In genomic region chr12:104939372-104940026, GRCm38 (mm10) we compare ENCODE assay signal across 8 mouse cellular contexts.
A peak's percentile ranks its signal among the peaks of the same experiment; 100 is the strongest.
DNase-seq lines count a peak whose midpoint lies in the region; ATAC-seq lines count a peak whose summit lies in the region.

No protein-coding gene starts in this region.

- no peak overlapping the region for H3K9ac ChIP-seq in heart, embryonic 12.5 days
- H3K9ac ChIP-seq in intestine, embryonic 15.5 days, result no peak overlapping the region

- H3K4me3 ChIP-seq in heart, embryonic 12.5 days, result no peak overlapping the region
- H3K4me3 ChIP-seq in intestine, embryonic 15.5 days (replicated peaks), result no peak overlapping the region
- no peak overlapping the region for H3K4me3 ChIP-seq in midbrain, embryonic 10.5 days

- H3K9me3 ChIP-seq in heart, embryonic 12.5 days (replicated peaks), result peaks cover 5% of the 10 kb centered on the region; the same call in 1 of the 2 replicates
- no peaks in the 10 kb centered on the region for H3K9me3 ChIP-seq in intestine, embryonic 15.5 days
- H3K9me3 ChIP-seq in midbrain, embryonic 10.5 days (replicated peaks), result no peaks in the 10 kb centered on the region

- WGBS in heart, embryonic 12.5 days, result 46% methylated on average over 13 of the region's 13 CpGs
- WGBS in intestine, embryonic 15.5 days, result 31% methylated on average over 13 of the region's 13 CpGs
- WGBS in midbrain, embryonic 10.5 days, result 44% methylated on average over 13 of the region's 13 CpGs

- H3K4me1 ChIP-seq in heart, embryonic 12.5 days (replicated peaks), result no peaks in the 10 kb centered on the region
- H3K4me1 ChIP-seq in intestine, embryonic 15.5 days (replicated peaks), result no peaks in the 10 kb centered on the region
- peaks cover 12% of the 10 kb centered on the region; the same call in 1 of the 2 replicates for H3K4me1 ChIP-seq in midbrain, embryonic 10.5 days

- ATAC-seq in heart, embryonic 12.5 days (ENCODE audit: insufficient number of reproducible peaks, low FRiP score), result no peak
- ATAC-seq in common myeloid progenitor, adult 5-6 weeks (replicated peaks; ENCODE audit: low read depth, poor library complexity, severe bottlenecking), result peak; percentile 86
- peak; percentile 78 for ATAC-seq in intestine, embryonic 15.5 days

- no peak overlapping the region for H3K27ac ChIP-seq in heart, embryonic 12.5 days (ENCODE audit: poor library complexity, severe bottlenecking)
- no peak overlapping the region for H3K27ac ChIP-seq in intestine, embryonic 15.5 days
- no peak overlapping the region for H3K27ac ChIP-seq in midbrain, embryonic 10.5 days (replicated peaks)

- H3K36me3 ChIP-seq in heart, embryonic 12.5 days, result no peaks in the 10 kb centered on the region
- no peaks in the 10 kb centered on the region for H3K36me3 ChIP-seq in intestine, embryonic 15.5 days
- no peaks in the 10 kb centered on the region for H3K36me3 ChIP-seq in midbrain, embryonic 10.5 days

- intact Hi-C loops in left cerebral cortex, postnatal 14 days (cut with DNase I), result loop anchor here (2.0 to 5.0 kb wide), 3 partner anchors 97 to 499 kb away; no protein-coding TSS in a partner anchor

- H3K4me2 ChIP-seq in heart, embryonic 12.5 days, result no peak overlapping the region
- H3K4me2 ChIP-seq in intestine, embryonic 15.5 days (replicated peaks), result no peak overlapping the region

- DNase-seq in heart, adult 11 months, result peak; percentile 93
- DNase-seq in gastrocnemius, adult 8-10 months (ENCODE audit: low spot score in 2 of 2), result peak; percentile 40 to 51
- DNase-seq in left cerebral cortex, postnatal 14 days (ENCODE audit: low spot score in 2 of 2), result peak; percentile 79 to 85
- DNase-seq in midbrain, embryonic 10.5 days (ENCODE audit: low spot score), result peak; percentile 84
- peak; percentile 82 for DNase-seq in right cerebral cortex, postnatal 4 days

- peaks cover 8% of the 10 kb centered on the region; the same call in 1 of the 2 replicates for H3K27me3 ChIP-seq in heart, embryonic 12.5 days (replicated peaks)
- no peaks in the 10 kb centered on the region for H3K27me3 ChIP-seq in intestine, embryonic 15.5 days (replicated peaks)
- peaks cover 7% of the 10 kb centered on the region; the same call in 1 of the 2 replicates for H3K27me3 ChIP-seq in midbrain, embryonic 10.5 days (ENCODE audit: low read depth, poor library complexity, severe bottlenecking)
